Mouse (Mus musculus) lung, adult 2 months (tissue): Measurements from ENCODE around the gene Ggct.

Source experiments
- CTCF ChIP-seq: fragments of 200-500 bp; IDR thresholded peaks from 2 replicates; pipeline ENCODE4 v1.5.1; 2011; ENCODE audit warnings: mild to moderate bottlenecking, low read length, control low read depth; ENCODE audit not compliant: insufficient read depth
- POLR2A ChIP-seq: fragments of 200-500 bp; IDR thresholded peaks from 2 replicates; pipeline ENCODE4 v1.6.1; 2011; ENCODE audit warnings: low read depth, mild to moderate bottlenecking, control low read depth, low read length, borderline replicate concordance; ENCODE audit errors: extremely low read depth

GRCm38 (mm10) chr6:54991189-54991588 is 1.6 kb downstream of the Ggct start:
- TF ChIP-seq CTCF (no peak), POLR2A (no peak)
